Mouse (Mus musculus) kidney, adult 9 months (tissue): Measurements from ENCODE around the gene Mier3.

Experiments
- DNase-seq: peaks from one replicate; pipeline ENCODE4 v3.0.0; 2022

Mier3 gene

DNA sequence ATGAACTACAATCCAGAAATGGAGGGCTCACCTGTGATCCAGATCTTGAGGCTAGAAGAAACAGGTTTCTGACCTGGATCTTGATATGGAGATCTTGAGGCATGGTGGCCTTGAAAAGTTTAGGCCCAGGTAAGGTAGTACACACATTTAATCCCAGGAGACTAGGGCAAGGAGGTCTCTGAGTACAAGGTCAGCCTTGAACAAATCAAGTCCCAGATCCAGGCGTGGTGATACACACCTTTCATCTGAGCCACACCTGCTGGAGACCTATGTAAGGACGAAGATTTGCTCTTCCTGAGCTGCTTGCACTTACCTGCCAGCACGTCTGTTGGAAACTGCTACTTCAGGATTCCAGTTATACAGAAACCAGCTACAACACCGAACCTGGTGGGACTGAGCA, at the start of gene Mier3:
TSS of gene Mier3 (plus strand) at position 301 of the 400 bp plus-strand sequence.
- no peak for DNase-seq

DNA sequence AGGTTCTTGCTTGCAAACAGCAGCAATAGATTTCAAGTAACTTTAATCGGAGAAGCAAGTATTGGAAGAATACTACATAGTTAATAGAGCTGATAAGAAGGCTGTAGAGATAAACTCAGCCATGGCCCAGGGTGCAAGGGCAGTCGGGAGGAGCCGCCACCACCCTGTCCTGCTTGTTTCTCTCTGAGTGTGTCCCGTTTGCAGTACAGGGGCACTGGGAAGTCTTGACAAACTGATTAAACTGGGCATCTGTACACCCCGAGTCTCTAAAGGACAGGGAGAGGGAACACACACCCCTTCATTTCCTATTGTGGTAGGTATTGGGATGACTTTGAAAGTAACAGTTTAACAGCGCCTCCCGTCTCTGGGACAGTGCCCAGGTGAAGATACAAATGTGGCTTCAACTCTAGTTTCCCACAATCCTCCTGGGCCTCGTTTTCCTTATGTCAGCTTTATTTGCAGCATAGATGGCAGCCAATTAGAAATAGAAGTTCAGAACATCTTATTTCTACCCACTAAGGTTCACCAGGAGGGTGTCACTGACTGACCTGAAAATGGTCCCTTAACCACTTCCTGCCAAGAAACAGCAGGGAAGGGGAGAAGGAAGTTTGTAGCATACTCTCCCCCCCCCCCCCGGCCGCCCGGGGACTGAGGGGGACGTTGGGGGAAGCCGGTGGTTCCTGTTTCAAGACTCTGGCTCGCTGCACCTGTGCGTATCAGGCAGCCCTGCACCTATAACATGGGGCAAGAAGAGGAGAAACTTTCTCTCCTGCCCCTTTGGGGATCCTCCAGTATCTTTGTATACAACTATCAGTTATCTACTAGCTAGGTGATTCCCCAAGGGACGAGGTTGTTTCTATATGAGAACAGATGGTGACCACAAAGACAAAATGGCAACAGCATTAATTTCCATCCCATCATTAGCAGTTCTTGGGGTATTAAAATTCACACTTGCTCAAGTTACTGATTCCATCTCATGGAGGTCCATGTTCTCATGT, 46.3 kb upstream of the Mier3 start:
- no peak for DNase-seq

DNA sequence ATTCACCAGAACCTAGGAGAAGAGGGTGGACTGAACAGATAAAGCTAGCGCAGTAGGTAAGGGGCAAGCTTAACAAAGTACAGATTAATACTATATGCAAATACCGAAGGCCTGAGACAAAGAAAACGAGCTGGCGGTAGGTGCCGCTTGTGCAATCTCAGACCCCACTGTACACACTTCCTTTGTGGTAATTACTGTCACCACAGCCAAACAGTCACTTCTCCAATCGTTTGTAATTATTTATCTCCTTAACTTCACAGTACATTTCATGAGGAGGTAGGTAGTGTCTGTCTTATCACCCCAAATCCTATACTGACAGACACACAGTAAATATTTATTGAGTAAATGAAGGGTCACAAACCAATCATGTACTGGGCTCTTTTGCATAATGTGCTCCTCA, 40.5 kb upstream of the Mier3 start:
- DNase-seq = no peak

DNA sequence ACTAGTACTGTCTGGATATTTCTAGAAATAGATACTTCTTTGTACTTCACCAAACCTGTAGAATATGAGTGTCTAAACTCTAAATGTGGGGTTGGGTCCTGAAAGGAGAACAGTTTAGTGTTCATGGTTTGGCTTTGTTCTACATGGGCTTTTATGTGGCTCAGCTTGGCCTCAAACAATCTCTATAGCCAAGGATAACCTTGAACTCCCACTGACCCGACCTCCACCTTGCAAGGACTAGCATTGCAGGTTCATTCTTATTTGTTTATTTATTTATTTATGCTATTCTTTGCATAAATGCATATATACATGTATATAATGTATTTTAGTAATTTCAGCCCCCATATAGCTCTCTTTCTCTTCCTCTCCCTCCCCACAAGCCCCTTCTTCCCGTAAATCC, 37.1 kb upstream of the Mier3 start:
- DNase-seq = no peak

- DNase-seq = no peak
These were observed 34.6 kb upstream of the Mier3 start for GRCm38 (mm10) chr13:111646204-111646603.

DNA sequence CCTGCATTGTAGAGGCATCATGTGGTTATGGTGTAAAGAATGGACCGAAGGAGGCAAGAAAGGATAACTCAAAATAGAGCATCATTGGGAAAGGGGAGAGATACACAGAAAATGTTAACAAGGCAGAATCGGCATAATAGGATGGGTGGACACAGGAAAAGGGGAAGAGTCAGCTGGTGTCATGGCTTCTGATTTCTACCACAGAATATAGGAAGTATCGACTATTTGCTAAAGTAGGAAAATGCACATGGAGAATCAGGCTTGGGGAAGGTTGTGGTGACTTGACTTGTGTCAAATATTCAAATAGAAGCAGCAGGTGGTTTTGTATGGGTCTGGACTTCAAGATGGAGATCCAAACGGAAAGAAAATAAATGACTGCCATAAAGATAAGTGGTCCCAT, 33.5 kb upstream of the Mier3 start:
- DNase-seq = no peak

DNA sequence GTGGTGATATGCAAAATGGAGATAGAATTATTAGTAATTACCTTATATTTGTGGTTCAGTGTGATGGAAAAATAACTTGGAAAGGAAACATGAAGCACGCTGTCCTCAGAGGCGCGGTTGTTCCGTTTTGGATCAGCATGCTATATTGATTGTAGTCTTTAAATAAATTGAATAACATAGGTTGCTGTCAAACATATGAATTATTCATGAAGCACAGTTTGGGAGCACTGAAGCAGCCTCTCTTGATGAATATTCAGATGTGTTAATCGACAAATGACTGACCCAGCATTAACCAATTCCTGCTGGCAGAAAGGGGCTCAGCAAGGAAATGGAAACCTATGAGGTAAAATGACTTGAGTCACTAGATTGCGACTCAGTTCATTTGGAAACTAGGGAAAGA, 29.8 kb upstream of the Mier3 start:
- no peak for DNase-seq

GRCm38 (mm10) chr13:111655273-111655672, 25.5 kb upstream of the Mier3 start:
- DNase-seq = no peak

DNA sequence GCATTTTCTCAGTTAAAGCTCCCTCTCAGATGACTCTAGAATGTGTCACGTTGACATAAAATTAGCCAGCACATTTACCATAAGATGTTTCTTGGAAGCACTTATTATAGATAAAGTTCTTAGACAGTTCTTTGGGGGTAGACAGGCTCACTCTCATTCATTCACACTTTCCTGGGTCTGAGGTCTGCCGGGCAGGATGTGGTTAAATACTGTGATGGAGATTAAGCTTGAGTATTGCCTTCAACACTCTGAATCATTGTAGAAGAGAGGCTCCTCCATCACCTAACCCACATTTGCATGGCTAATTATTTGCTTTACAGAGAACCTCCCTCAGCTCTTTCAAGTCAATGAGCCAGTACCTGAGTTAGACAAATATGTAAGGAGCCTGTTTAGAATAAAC, 24.9 kb upstream of the Mier3 start:
- DNase-seq = no peak

DNA sequence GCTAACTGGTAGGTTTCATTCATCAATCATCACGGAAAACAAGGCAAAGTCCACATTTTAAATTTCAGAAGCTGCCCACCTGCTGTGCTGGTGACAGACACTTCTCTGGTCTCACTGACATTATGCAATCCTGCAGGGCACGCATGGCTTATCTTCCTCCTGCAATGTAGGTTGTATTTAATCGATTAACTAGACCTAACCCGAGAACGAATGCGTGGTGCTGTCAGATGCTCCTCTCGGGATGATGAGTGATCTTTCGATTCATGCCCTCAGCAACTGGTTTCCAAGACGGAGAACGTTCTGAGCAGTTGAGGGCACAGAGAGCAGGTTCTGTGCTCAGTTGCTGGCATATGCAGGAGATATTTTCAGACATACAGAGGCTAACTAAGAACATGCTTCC, 24.5 kb upstream of the Mier3 start:
- no peak for DNase-seq

DNA sequence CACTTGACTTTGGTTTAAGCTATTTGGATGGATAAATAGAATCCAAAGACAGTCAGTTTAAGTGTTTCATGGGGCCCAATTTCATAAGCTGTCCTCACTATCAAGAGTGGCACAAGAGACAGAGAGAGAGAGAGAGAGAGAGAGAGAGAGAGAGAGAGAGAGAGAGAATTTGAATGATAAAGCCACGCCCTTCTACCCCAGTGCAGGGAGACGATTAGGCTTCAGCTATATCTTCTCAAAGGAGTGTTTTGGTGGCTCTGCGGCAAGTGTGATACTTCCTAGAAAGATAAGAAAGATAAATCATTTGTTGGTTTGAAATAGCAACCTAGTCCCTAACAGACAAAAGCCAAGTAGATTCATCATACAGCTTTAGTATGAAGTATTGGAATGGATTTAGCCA, 24.0 kb upstream of the Mier3 start:
- DNase-seq = no peak

DNA sequence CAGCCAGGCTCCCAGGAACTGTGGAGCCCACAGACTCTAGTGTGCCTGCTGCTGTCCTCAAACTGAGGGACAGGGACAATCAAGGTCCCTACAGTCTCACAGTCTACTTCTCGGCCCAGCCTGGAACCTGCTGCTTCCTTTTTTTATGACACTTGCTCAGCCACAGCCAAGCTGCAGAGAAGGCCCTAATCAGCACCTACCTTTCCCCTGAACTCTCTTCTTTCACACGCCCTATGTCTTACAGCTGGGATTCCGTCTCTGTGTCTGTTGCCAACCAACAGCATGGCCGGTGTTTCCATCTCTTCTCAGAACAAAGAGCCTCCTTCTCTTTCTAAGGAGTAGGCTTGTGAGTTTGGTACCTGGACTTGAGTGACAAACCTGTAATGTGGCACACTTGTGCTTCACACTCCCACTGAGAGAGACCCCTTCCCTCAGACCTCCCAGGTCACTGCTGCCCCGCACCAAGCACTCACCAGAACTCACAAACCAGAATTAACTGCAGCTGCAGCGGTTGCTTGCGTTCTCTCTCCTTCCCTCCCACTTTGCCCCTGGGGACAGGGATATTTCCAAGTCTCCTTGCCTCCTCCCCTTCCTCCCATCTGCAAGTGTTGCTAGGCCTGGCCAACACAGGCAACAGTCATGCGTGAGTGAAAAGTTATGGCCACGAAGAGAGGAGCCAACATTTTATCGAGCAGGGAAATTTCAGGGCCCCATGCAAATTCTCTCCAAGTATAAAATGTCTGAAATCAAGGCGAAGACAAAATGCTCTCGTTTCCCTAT, 22.1 kb upstream of the Mier3 start:
- DNase-seq = no peak

DNA sequence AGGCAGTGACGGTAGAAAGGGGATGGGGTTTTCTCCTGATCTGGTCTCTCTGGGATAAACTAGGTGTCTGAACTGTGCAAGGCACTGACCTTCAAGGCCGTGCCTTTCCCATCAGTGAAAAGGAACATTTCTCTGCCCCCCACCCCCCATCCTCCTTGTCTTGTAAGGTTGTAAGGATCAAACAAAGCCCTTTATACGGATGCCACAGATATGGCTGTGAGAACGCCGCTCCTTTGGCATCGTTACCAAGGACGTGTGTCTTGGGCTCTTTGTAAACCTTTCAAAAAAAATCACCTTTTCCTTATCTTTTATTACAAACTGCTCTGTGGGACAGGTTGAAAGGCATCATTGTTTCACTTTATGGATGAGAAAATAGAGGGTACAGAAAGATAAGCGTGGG, 21.3 kb upstream of the Mier3 start:
- DNase-seq = no peak

GRCm38 (mm10) chr13:111660072-111660471, 20.7 kb upstream of the Mier3 start:
- no peak for DNase-seq

GRCm38 (mm10) chr13:111660556-111660955, 20.2 kb upstream of the Mier3 start:
- DNase-seq = no peak

DNA sequence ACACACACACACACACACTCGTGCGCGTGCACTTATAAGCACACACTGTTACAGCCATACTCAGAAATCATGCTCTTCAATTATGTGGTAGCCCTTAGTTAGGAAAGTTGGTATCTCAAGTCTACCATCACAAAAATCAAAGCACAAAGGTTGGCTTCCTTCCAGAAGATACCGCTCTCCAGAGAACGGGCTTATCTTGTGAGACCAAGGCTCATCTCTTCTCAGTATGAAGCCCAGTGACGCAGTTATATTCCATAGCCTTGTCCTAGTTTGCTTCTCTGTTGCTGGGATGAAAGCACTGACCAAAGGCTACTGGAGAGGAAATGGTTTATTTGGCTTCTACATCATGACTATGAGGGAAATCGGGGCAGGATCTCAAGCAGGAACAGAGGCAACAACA, 12.8 kb upstream of the Mier3 start:
- no peak for DNase-seq

- DNase-seq = no peak
These were observed 3.9 kb upstream of the Mier3 start for GRCm38 (mm10) chr13:111676841-111677240.

DNA sequence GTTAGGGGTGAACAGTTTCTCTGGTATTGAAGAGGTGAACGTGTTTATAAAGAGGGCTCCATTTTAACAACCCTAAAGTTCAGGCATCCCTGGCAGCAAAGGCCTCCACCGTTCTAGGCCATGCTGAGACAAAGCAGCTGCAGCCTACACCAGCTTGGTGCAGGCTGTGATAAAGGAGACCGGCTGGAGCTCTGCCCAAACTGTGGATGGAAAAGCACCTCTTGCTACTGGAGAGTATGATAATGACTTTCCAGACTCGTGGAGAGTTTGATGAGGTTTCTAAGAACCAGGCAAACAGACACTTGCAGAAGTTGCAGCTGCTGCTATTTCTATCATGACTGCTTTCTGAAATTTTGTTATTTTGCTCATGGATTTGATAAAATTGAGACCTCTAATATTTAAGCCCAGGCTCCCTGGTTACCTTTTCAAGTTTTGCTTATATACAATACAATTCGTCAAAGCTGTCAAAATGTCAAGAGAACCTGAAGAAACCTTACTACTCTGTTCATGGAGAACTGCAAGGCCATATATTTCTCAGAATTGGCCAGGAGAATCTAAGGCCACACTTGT, 3.4 kb downstream of the Mier3 start:
- DNase-seq = no peak

DNA sequence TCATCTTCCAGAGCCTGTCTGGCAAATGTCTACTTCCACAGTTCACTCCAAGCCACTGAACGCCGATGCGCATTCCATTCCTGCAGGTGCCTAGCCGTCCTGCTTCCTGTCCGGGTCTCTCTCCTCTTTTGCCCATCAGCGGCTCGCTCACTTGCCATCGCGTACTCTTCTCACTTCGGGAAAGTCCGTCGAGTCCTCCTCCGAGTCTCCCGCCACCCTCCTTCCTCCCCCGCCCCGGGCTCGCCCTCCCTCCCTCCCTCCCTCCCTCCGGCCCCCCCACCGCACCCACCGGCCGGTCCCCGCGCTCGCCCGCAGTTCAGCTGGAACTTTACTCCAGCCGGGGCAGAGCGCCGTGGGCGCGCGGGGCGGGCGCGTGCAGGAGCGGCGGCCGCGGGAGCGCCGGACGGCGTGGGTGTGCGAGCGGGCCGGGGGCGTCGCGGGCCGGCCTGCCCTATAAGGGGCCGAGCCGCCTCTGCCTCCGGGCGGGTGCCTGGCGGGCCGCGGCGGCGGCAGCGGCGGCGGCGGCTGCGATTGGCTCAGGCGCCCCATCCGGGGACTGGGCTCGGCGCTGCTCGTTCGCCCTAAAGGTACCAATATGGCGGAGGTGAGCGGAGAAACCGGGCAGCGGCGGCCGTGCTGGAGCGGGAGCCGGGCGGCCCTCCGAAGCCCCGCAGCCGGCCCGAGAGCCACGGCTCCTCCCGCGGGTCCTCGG, 5.1 kb downstream of the Mier3 start:
- peak; percentile 85 for DNase-seq

GRCm38 (mm10) chr13:111686522-111687284, 5.9 kb downstream of the Mier3 start:
- DNase-seq = peak; percentile 24

GRCm38 (mm10) chr13:111687285-111687781, 6.6 kb downstream of the Mier3 start:
- DNase-seq = peak; percentile 63

DNA sequence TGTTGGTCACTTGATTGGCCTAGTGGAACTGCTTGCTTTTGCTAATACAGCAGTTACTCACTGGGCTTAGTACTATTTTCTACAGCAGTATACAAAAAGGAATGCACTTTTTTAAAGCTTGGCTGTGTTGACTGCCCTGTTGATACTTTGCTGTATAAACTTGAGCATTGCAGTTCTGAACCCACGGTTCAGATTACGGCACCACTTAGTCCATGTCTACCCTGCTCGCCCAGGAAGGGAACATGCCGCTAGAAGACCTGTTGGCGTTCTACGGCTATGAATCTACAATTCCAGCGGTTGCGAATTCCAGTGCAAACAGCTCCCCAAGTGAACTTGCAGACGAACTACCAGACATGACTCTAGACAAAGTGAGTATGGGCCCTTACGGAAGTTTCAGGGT, 22.6 kb downstream of the Mier3 start:
- DNase-seq = no peak
